Mouse (Mus musculus) lung, postnatal 0 days (tissue): ENCODE measurements around the gene Tbx4.

ENCODE experiments used
- CTCF ChIP-seq: IDR thresholded peaks from 2 replicates; pipeline ENCODE4 v1.5.1; 2016; ENCODE audit warnings: antibody characterized with exemption, mild to moderate bottlenecking
- EP300 ChIP-seq: IDR thresholded peaks from 2 replicates; pipeline ENCODE4 v1.6.1; 2016; ENCODE audit warnings: antibody characterized with exemption, mild to moderate bottlenecking, control low read depth

GRCm38 (mm10) chr11:85917091-85917992, 31.1 kb downstream of the Tbx4 start:
- TF ChIP-seq EP300 (no peak), CTCF (no peak)
